Mouse (Mus musculus) induced T-regulatory cell, adult 2 months (primary cell): ENCODE results near the gene Dcun1d2.

Experiments used
- DNase-seq: peaks from one replicate; pipeline ENCODE4 v3.0.0-alpha.2; 2012; ENCODE audit warnings: low read depth

The Dcun1d2 gene

GRCm38 (mm10) chr8:13206290-13206689 is 81.6 kb downstream of the Dcun1d2 start:
- no peak for DNase-seq
